Comparison of ENCODE assay signal across 21 mouse cellular contexts in the genomic region with DNA sequence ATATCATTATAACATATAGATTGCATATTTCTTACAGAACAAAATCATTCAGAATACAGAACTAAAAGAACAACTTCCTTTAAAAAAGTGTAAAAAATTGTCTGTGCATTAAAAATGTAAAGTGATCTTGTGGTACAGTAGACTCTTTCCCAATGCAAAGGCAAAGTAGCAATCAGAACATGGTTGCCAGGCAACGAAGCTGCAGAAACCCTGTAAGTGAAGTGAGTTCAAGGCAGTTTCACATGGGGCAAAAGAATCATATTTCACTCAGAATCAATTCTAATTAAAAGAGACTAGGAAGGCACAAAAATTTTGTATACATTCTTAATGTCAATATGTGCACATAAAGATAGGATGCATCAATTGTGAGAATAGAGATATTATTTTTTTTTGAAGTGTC.
DNase-seq lines count a peak whose midpoint lies in the region; ATAC-seq and TF ChIP-seq lines count a peak whose summit lies in the region.
"Had no signal": no experiment of that assay in that cellular context is flagged by ENCODE, and none has a peak within 500 bp of the region (broad histone marks: within the 10 kb centered on the region; RNA-seq: fewer than 3 reads in every experiment).

No protein-coding gene starts in this region.

- WGBS in forebrain, embryonic 11.5 days: 68% methylated on average over 1 of the region's 1 CpGs
- 41% methylated on average over 1 of the region's 1 CpGs for WGBS in forebrain, embryonic 15.5 days
- 50% methylated on average over 1 of the region's 1 CpGs for WGBS in midbrain, embryonic 16.5 days
- WGBS in midbrain, embryonic 11.5 days: 92% methylated on average over 1 of the region's 1 CpGs
- WGBS in forebrain, postnatal 0 days: 32% methylated on average over 1 of the region's 1 CpGs

- H3K4me3 ChIP-seq in forebrain, embryonic 11.5 days (ENCODE audit: low read depth, low read length): no peak overlapping the region
- H3K4me3 ChIP-seq in forebrain, embryonic 15.5 days: no peak overlapping the region
- no peak overlapping the region for H3K4me3 ChIP-seq in midbrain, embryonic 16.5 days (ENCODE audit: low read depth, low read length)
- no peak overlapping the region for H3K4me3 ChIP-seq in midbrain, embryonic 11.5 days (ENCODE audit: low read depth, low read length)
- H3K4me3 ChIP-seq in forebrain, postnatal 0 days (ENCODE audit: low read depth, low read length): no peak overlapping the region
- H3K4me3 ChIP-seq: heart, embryonic 13.5 days; liver, embryonic 13.5 days had no signal

- H3K4me1 ChIP-seq in forebrain, embryonic 11.5 days (replicated peaks; ENCODE audit: control insufficient read depth, insufficient read depth, low read length): no peaks in the 10 kb centered on the region
- peaks cover 11% of the 10 kb centered on the region for H3K4me1 ChIP-seq in forebrain, embryonic 15.5 days
- H3K4me1 ChIP-seq in midbrain, embryonic 16.5 days (ENCODE audit: control insufficient read depth, insufficient read depth, low read length): peaks cover 2% of the 10 kb centered on the region; the same call in 1 of the 2 replicates
- no peaks in the 10 kb centered on the region for H3K4me1 ChIP-seq in midbrain, embryonic 11.5 days (ENCODE audit: control insufficient read depth, insufficient read depth, low read length)
- no peaks in the 10 kb centered on the region for H3K4me1 ChIP-seq in forebrain, postnatal 0 days (ENCODE audit: insufficient read depth)
- H3K4me1 ChIP-seq: heart, embryonic 13.5 days; liver, embryonic 13.5 days had no signal

- H3K36me3 ChIP-seq in forebrain, embryonic 11.5 days (ENCODE audit: control insufficient read depth, insufficient read depth, low read length): no peaks in the 10 kb centered on the region
- H3K36me3 ChIP-seq in forebrain, embryonic 15.5 days: no peaks in the 10 kb centered on the region
- no peaks in the 10 kb centered on the region for H3K36me3 ChIP-seq in midbrain, embryonic 16.5 days (ENCODE audit: control insufficient read depth, insufficient read depth, low read length)
- H3K36me3 ChIP-seq in midbrain, embryonic 11.5 days (ENCODE audit: control insufficient read depth, insufficient read depth, low read length): no peaks in the 10 kb centered on the region
- no peaks in the 10 kb centered on the region for H3K36me3 ChIP-seq in forebrain, postnatal 0 days (ENCODE audit: insufficient read depth)
- H3K36me3 ChIP-seq: heart, embryonic 13.5 days; liver, embryonic 13.5 days had no signal

- no peak overlapping the region for H3K9ac ChIP-seq in forebrain, embryonic 11.5 days (ENCODE audit: low read length)
- no peak overlapping the region for H3K9ac ChIP-seq in forebrain, embryonic 15.5 days (replicated peaks)
- H3K9ac ChIP-seq in midbrain, embryonic 16.5 days (ENCODE audit: low read depth, low read length): no peak overlapping the region
- H3K9ac ChIP-seq in midbrain, embryonic 11.5 days (ENCODE audit: low read length): no peak overlapping the region
- no peak overlapping the region for H3K9ac ChIP-seq in forebrain, postnatal 0 days
- H3K9ac ChIP-seq: heart, embryonic 13.5 days; liver, embryonic 13.5 days; lung, embryonic 14.5 days had no signal

- DNase-seq in forebrain, embryonic 11.5 days (ENCODE audit: low spot score): no peak
- no peak for DNase-seq in midbrain, embryonic 11.5 days (ENCODE audit: low spot score, missing footprints)
- peak; percentile 41 for DNase-seq in embryo, embryonic 11 days
- peak; percentile 36 for DNase-seq in forebrain, postnatal 0 days
- DNase-seq: cerebellum, adult 9-10 months; gastrocnemius, postnatal 10 days; heart, adult 11 months; kidney, adult 9 months; kidney, postnatal 36 days; liver, embryonic 13.5 days; lung, embryonic 14.5 days; lung, postnatal 36 days; spleen, adult 18-20 months; thymus, postnatal 25 days had no signal

- peak; percentile 60 for ATAC-seq in forebrain, embryonic 11.5 days (replicated peaks; ENCODE audit: low FRiP score)
- no peak; the same call in 1 of the 2 replicates for ATAC-seq in forebrain, embryonic 15.5 days (replicated peaks)
- ATAC-seq in midbrain, embryonic 16.5 days: 0 out of 2 replicates have a peak, but pooled peaks have one; percentile 72
- ATAC-seq in midbrain, embryonic 11.5 days (ENCODE audit: low FRiP score): no peak
- ATAC-seq in forebrain, postnatal 0 days: no peak; the same call in 1 of the 2 replicates
- ATAC-seq in frontal cortex, adult (ENCODE audit: low TSS enrichment): no peak
- ATAC-seq in CD4-positive, CD25-positive, alpha-beta regulatory T cell, adult 4 months: no peak
- ATAC-seq: inflammation-experienced regulatory T-cells, adult 6 months had no signal

- no peaks in the 10 kb centered on the region for H3K27me3 ChIP-seq in forebrain, embryonic 11.5 days (ENCODE audit: control insufficient read depth, insufficient read depth, low read length)
- no peaks in the 10 kb centered on the region for H3K27me3 ChIP-seq in forebrain, embryonic 15.5 days
- H3K27me3 ChIP-seq in midbrain, embryonic 16.5 days (ENCODE audit: control insufficient read depth, insufficient read depth, low read depth, low read length): no peaks in the 10 kb centered on the region
- H3K27me3 ChIP-seq in midbrain, embryonic 11.5 days (ENCODE audit: control insufficient read depth, insufficient read depth, low read length): no peaks in the 10 kb centered on the region
- H3K27me3 ChIP-seq in forebrain, postnatal 0 days (ENCODE audit: insufficient read depth, low read length): no peaks in the 10 kb centered on the region
- H3K27me3 ChIP-seq: CH12.LX; heart, embryonic 13.5 days; liver, embryonic 13.5 days had no signal

- no peak for TF ChIP-seq CTCF in forebrain, postnatal 0 days (IDR thresholded peaks at IDR 0.05; ENCODE audit: low read depth)

- H3K27ac ChIP-seq in forebrain, embryonic 11.5 days (ENCODE audit: low read depth, low read length): no peak overlapping the region
- H3K27ac ChIP-seq in forebrain, embryonic 15.5 days (replicated peaks): no peak overlapping the region
- no peak overlapping the region for H3K27ac ChIP-seq in midbrain, embryonic 16.5 days (ENCODE audit: low read length)
- H3K27ac ChIP-seq in midbrain, embryonic 11.5 days (ENCODE audit: low read depth, low read length): no peak overlapping the region
- H3K27ac ChIP-seq in forebrain, postnatal 0 days (ENCODE audit: low read depth, low read length): no peak overlapping the region
- H3K27ac ChIP-seq: heart, embryonic 13.5 days; liver, embryonic 13.5 days had no signal

- no peaks in the 10 kb centered on the region for H3K9me3 ChIP-seq in forebrain, embryonic 11.5 days (ENCODE audit: control insufficient read depth, low read length)
- no peaks in the 10 kb centered on the region for H3K9me3 ChIP-seq in forebrain, embryonic 15.5 days
- no peaks in the 10 kb centered on the region for H3K9me3 ChIP-seq in midbrain, embryonic 16.5 days (replicated peaks; ENCODE audit: control insufficient read depth, low read length, poor library complexity, severe bottlenecking)
- no peaks in the 10 kb centered on the region for H3K9me3 ChIP-seq in midbrain, embryonic 11.5 days (ENCODE audit: control insufficient read depth, low read length)
- no peaks in the 10 kb centered on the region for H3K9me3 ChIP-seq in forebrain, postnatal 0 days (ENCODE audit: low read length)
- H3K9me3 ChIP-seq: heart, embryonic 13.5 days; liver, embryonic 13.5 days had no signal

- H3K4me2 ChIP-seq in forebrain, embryonic 11.5 days (ENCODE audit: low read depth, low read length, severe bottlenecking): no peak overlapping the region
- no peak overlapping the region for H3K4me2 ChIP-seq in forebrain, embryonic 15.5 days (replicated peaks)
- no peak overlapping the region for H3K4me2 ChIP-seq in midbrain, embryonic 16.5 days (ENCODE audit: low read length)
- no peak overlapping the region for H3K4me2 ChIP-seq in midbrain, embryonic 11.5 days
- no peak overlapping the region for H3K4me2 ChIP-seq in forebrain, postnatal 0 days (ENCODE audit: low read depth)
- H3K4me2 ChIP-seq: heart, embryonic 13.5 days; liver, embryonic 13.5 days; lung, embryonic 14.5 days had no signal

Comparison
In these comparisons a context has a peak if more than half of its experiments do, and no peak if none do; other contexts are left out.
1. ATAC-seq: peak in forebrain, embryonic 11.5 days (single experiment) and midbrain, embryonic 16.5 days (single experiment); none in forebrain, embryonic 15.5 days (single experiment), midbrain, embryonic 11.5 days (single experiment), forebrain, postnatal 0 days (single experiment), frontal cortex, adult (single experiment) and CD4-positive, CD25-positive, alpha-beta regulatory T cell, adult 4 months (single experiment).
2. DNase-seq: peak in embryo, embryonic 11 days (single experiment) and forebrain, postnatal 0 days (single experiment); none in forebrain, embryonic 11.5 days (single experiment) and midbrain, embryonic 11.5 days (single experiment).